Mouse (Mus musculus): ENCODE measurements around the gene Coa7. TPM values are rescaled to one million over a fixed set of nuclear protein-coding genes. Genes with fewer than 3 reads are reported as not detected.

Coa7 gene
- polyA plus RNA-seq, 1 experiment, result 0.04 TPM

- H3K36me3 ChIP-seq (ENCODE audit: control insufficient read depth), result no peaks in the 10 kb centered on the region
- H3K9me3 ChIP-seq (ENCODE audit: control insufficient read depth, low read length), result peaks cover 3% of the 10 kb centered on the region
- H3K27me3 ChIP-seq (ENCODE audit: control insufficient read depth), result no peaks in the 10 kb centered on the region; the same call in 1 of the 2 replicates
- TF ChIP-seq TAL1 (IDR thresholded peaks at IDR 0.05; ENCODE audit: low read length) (no peak), GATA1 (IDR thresholded peaks at IDR 0.05; ENCODE audit: low read length) (no peak)
- H3K4me3 ChIP-seq (replicated peaks), result no peak overlapping the region
- no peaks in the 10 kb centered on the region for H3K4me1 ChIP-seq (ENCODE audit: control insufficient read depth)
These were observed 9.0 kb upstream of the Coa7 start for GRCm38 (mm10) chr4:108318649-108319615.

- TF ChIP-seq GATA1 (IDR thresholded peaks at IDR 0.05; ENCODE audit: low read length), result no peak
- Histone ChIP-seq H3K4me3 (replicated peaks) (no peak overlapping the region), H3K9me3 (ENCODE audit: control insufficient read depth, low read length) (peaks cover 3% of the 10 kb centered on the region), H3K27me3 (ENCODE audit: control insufficient read depth) (no peaks in the 10 kb centered on the region; the same call in 1 of the 2 replicates), H3K4me1 (ENCODE audit: control insufficient read depth) (no peaks in the 10 kb centered on the region), H3K36me3 (ENCODE audit: control insufficient read depth) (no peaks in the 10 kb centered on the region)
These were observed 8.2 kb upstream of the Coa7 start for GRCm38 (mm10) chr4:108319747-108320146.

- TF ChIP-seq TAL1 (IDR thresholded peaks at IDR 0.05; ENCODE audit: low read length) (no peak), GATA1 (IDR thresholded peaks at IDR 0.05; ENCODE audit: low read length) (no peak)
- Histone ChIP-seq H3K4me1 (ENCODE audit: control insufficient read depth) (no peaks in the 10 kb centered on the region), H3K4me3 (replicated peaks) (no peak overlapping the region), H3K27me3 (ENCODE audit: control insufficient read depth) (no peaks in the 10 kb centered on the region; the same call in 1 of the 2 replicates), H3K36me3 (ENCODE audit: control insufficient read depth) (no peaks in the 10 kb centered on the region), H3K9me3 (ENCODE audit: control insufficient read depth, low read length) (peaks cover 3% of the 10 kb centered on the region)
These were observed 7.1 kb upstream of the Coa7 start for GRCm38 (mm10) chr4:108320627-108321380.

- TF ChIP-seq TAL1 (IDR thresholded peaks at IDR 0.05; ENCODE audit: low read length) (no peak), GATA1 (IDR thresholded peaks at IDR 0.05; ENCODE audit: low read length) (no peak)
- Histone ChIP-seq H3K27me3 (ENCODE audit: control insufficient read depth) (no peaks in the 10 kb centered on the region), H3K4me1 (ENCODE audit: control insufficient read depth) (peaks cover 13% of the 10 kb centered on the region), H3K4me3 (replicated peaks) (no peak overlapping the region), H3K36me3 (ENCODE audit: control insufficient read depth) (no peaks in the 10 kb centered on the region), H3K9me3 (ENCODE audit: control insufficient read depth, low read length) (peaks cover 3% of the 10 kb centered on the region)
These were observed 4.4 kb upstream of the Coa7 start for GRCm38 (mm10) chr4:108323588-108323987.

GRCm38 (mm10) chr4:108327071-108327579, 815 bp upstream of the Coa7 start:
- H3K4me1 ChIP-seq (ENCODE audit: control insufficient read depth), result peaks cover 24% of the 10 kb centered on the region
- TF ChIP-seq GATA1 (IDR thresholded peaks at IDR 0.05; ENCODE audit: low read length) (no peak), TAL1 (IDR thresholded peaks at IDR 0.05; ENCODE audit: low read length) (no peak)
- no peaks in the 10 kb centered on the region for H3K9me3 ChIP-seq (ENCODE audit: control insufficient read depth, low read length)
- H3K36me3 ChIP-seq (ENCODE audit: control insufficient read depth), result peaks cover 12% of the 10 kb centered on the region
- peak overlapping the region; percentile 81 for H3K4me3 ChIP-seq (replicated peaks)
- H3K27me3 ChIP-seq (ENCODE audit: control insufficient read depth), result no peaks in the 10 kb centered on the region

- no peaks in the 10 kb centered on the region for H3K27me3 ChIP-seq (ENCODE audit: control insufficient read depth)
- H3K36me3 ChIP-seq (ENCODE audit: control insufficient read depth), result peaks cover 24% of the 10 kb centered on the region
- peaks cover 24% of the 10 kb centered on the region for H3K4me1 ChIP-seq (ENCODE audit: control insufficient read depth)
- no peaks in the 10 kb centered on the region for H3K9me3 ChIP-seq (ENCODE audit: control insufficient read depth, low read length)
- no peak overlapping the region for H3K4me3 ChIP-seq (replicated peaks)
- TF ChIP-seq TAL1 (IDR thresholded peaks at IDR 0.05; ENCODE audit: low read length), result no peak
- TF ChIP-seq GATA1 (IDR thresholded peaks at IDR 0.05; ENCODE audit: low read length), result no peak
These were observed 1.9 kb downstream of the Coa7 start for GRCm38 (mm10) chr4:108329840-108330239.

GRCm38 (mm10) chr4:108332041-108332440, 4.1 kb downstream of the Coa7 start:
- TF ChIP-seq TAL1 (IDR thresholded peaks at IDR 0.05; ENCODE audit: low read length), result no peak
- no peak for TF ChIP-seq GATA1 (IDR thresholded peaks at IDR 0.05; ENCODE audit: low read length)
- Histone ChIP-seq H3K27me3 (ENCODE audit: control insufficient read depth) (no peaks in the 10 kb centered on the region), H3K9me3 (ENCODE audit: control insufficient read depth, low read length) (no peaks in the 10 kb centered on the region), H3K36me3 (ENCODE audit: control insufficient read depth) (peaks cover 34% of the 10 kb centered on the region), H3K4me3 (replicated peaks) (no peak overlapping the region), H3K4me1 (ENCODE audit: control insufficient read depth) (peaks cover 31% of the 10 kb centered on the region)

- H3K9me3 ChIP-seq (ENCODE audit: control insufficient read depth, low read length), result no peaks in the 10 kb centered on the region
- TF ChIP-seq GATA1 (IDR thresholded peaks at IDR 0.05; ENCODE audit: low read length) (no peak), TAL1 (IDR thresholded peaks at IDR 0.05; ENCODE audit: low read length) (no peak)
- no peaks in the 10 kb centered on the region for H3K27me3 ChIP-seq (ENCODE audit: control insufficient read depth)
- H3K4me3 ChIP-seq (replicated peaks), result no peak overlapping the region
- peaks cover 12% of the 10 kb centered on the region for H3K4me1 ChIP-seq (ENCODE audit: control insufficient read depth)
- H3K36me3 ChIP-seq (ENCODE audit: control insufficient read depth), result peaks cover 54% of the 10 kb centered on the region
These were observed 7.5 kb downstream of the Coa7 start for GRCm38 (mm10) chr4:108335413-108335812.

- TF ChIP-seq GATA1 (IDR thresholded peaks at IDR 0.05; ENCODE audit: low read length) (no peak), TAL1 (IDR thresholded peaks at IDR 0.05; ENCODE audit: low read length) (no peak)
- Histone ChIP-seq H3K9me3 (ENCODE audit: control insufficient read depth, low read length) (no peaks in the 10 kb centered on the region), H3K4me3 (replicated peaks) (no peak overlapping the region), H3K27me3 (ENCODE audit: control insufficient read depth) (no peaks in the 10 kb centered on the region), H3K4me1 (ENCODE audit: control insufficient read depth) (peaks cover 7% of the 10 kb centered on the region), H3K36me3 (ENCODE audit: control insufficient read depth) (peaks cover 49% of the 10 kb centered on the region)
These were observed 8.8 kb downstream of the Coa7 start for GRCm38 (mm10) chr4:108336765-108337164.

Measured in erythroblast, embryonic 14.5 days (primary cell).